Mouse (Mus musculus) CH12.LX (cell line): ENCODE data around the gene Polr2b. TPM values are rescaled to one million over a fixed set of nuclear protein-coding genes. Genes with fewer than 3 reads are reported as not detected.

ENCODE experiments used
- DNase-seq: peaks from one replicate; pipeline ENCODE4 v3.0.0-alpha.2; 2013; ENCODE audit errors: extremely low read depth
- H3K27ac ChIP-seq: 2 replicates; pipeline ENCODE4 v1.5.1; 2012; ENCODE audit warnings: low read depth, mild to moderate bottlenecking, control low read depth, moderate library complexity; ENCODE audit not compliant: insufficient read depth
- H3K27me3 ChIP-seq: replicated peaks from 2 replicates; pipeline ENCODE3; 2012; ENCODE audit warnings: inconsistent platforms
- H3K36me3 ChIP-seq, 2 experiments: replicated peaks in 1 of 2; 2 replicates each; pipeline versions ENCODE3 to v1.6.1; 2012; ENCODE audit warnings: inconsistent platforms in 1 of 2, low read length in 1 of 2, mild to moderate bottlenecking in 1 of 2, mixed read lengths in 1 of 2, moderate library complexity in 1 of 2; ENCODE audit not compliant: control insufficient read depth in 1 of 2, insufficient read depth in 1 of 2
- H3K4me1 ChIP-seq, 2 experiments: 2 replicates each; pipeline ENCODE4 v1.6.1; 2012; ENCODE audit warnings: inconsistent platforms in 1 of 2, moderate library complexity in 1 of 2; ENCODE audit not compliant: insufficient read depth in 2 of 2, control insufficient read depth in 1 of 2
- H3K4me2 ChIP-seq: 2 replicates; pipeline ENCODE4 v1.6.1; 2012; ENCODE audit warnings: low read depth, mild to moderate bottlenecking, control low read depth; ENCODE audit not compliant: poor library complexity, insufficient read depth, severe bottlenecking
- H3K4me3 ChIP-seq, 3 experiments: fragments of 150-350 bp in 1 of 3; sonication (generic) in 1 of 3; replicated peaks in 1 of 3; 2 replicates each; pipeline versions ENCODE3 to v1.5.1; 2011 to 2012; ENCODE audit warnings: low read depth in 2 of 3, low read length in 2 of 3, mild to moderate bottlenecking in 2 of 3, moderate library complexity in 2 of 3, control low read depth in 1 of 3, improper control_type of control experiment in 1 of 3, inconsistent platforms in 1 of 3, mixed read lengths in 1 of 3; ENCODE audit not compliant: poor library complexity in 1 of 3
- H3K79me2 ChIP-seq: replicated peaks from 2 replicates; pipeline ENCODE4 v1.6.1; 2012; ENCODE audit warnings: mild to moderate bottlenecking, moderate library complexity; ENCODE audit not compliant: control insufficient read depth, poor library complexity, insufficient read depth, severe bottlenecking; ENCODE audit errors: extremely low read depth
- H3K9ac ChIP-seq: 2 replicates; pipeline ENCODE4 v1.6.1; 2012; ENCODE audit warnings: low read depth, mild to moderate bottlenecking, control low read depth, moderate library complexity; ENCODE audit not compliant: insufficient read depth
- H3K9me3 ChIP-seq: replicated peaks from 2 replicates; pipeline ENCODE3; 2012; ENCODE audit warnings: low read length, inconsistent platforms, mixed read lengths
- BHLHE40 ChIP-seq: IDR thresholded peaks from 2 replicates; pipeline ENCODE4 v1.6.1; 2011; ENCODE audit warnings: mild to moderate bottlenecking, low read depth, low read length, improper control_type of control experiment
- CHD2 ChIP-seq: IDR thresholded peaks from 2 replicates; pipeline ENCODE4 v1.6.1; 2011; ENCODE audit warnings: low read length, improper control_type of control experiment
- E2F4 ChIP-seq: IDR thresholded peaks from 2 replicates; pipeline ENCODE4 v1.6.1; 2011; ENCODE audit warnings: low read depth, low read length, improper control_type of control experiment; ENCODE audit not compliant: insufficient replicate concordance
- ELF1 ChIP-seq: IDR thresholded peaks from 2 replicates; pipeline ENCODE4 v1.6.1; 2014; ENCODE audit warnings: low read depth, mild to moderate bottlenecking, inconsistent platforms, low read length, improper control_type of control experiment
- EP300 ChIP-seq: IDR thresholded peaks from 2 replicates; pipeline ENCODE4 v1.6.1; 2011; ENCODE audit warnings: low read length, improper control_type of control experiment
- ETS1 ChIP-seq: conservative IDR thresholded peaks from 2 replicates; pipeline ENCODE4 v1.6.1; 2012; ENCODE audit warnings: low read depth, mild to moderate bottlenecking, inconsistent platforms, low read length, improper control_type of control experiment, moderate library complexity
- MAFK ChIP-seq: IDR thresholded peaks from 2 replicates; pipeline ENCODE4 v1.6.1; 2011; ENCODE audit warnings: low read length, improper control_type of control experiment; ENCODE audit not compliant: insufficient replicate concordance
- MAX ChIP-seq: IDR thresholded peaks from 2 replicates; pipeline ENCODE4 v1.6.1; 2011; ENCODE audit warnings: low read length, improper control_type of control experiment
- MAZ ChIP-seq: IDR thresholded peaks from 2 replicates; pipeline ENCODE4 v1.6.1; 2012; ENCODE audit warnings: low read depth, mild to moderate bottlenecking, inconsistent platforms, low read length, improper control_type of control experiment, moderate library complexity
- MEF2A ChIP-seq: IDR thresholded peaks from 2 replicates; pipeline ENCODE4 v1.6.1; 2014; ENCODE audit warnings: low read depth, mild to moderate bottlenecking, inconsistent platforms, low read length, improper control_type of control experiment, borderline replicate concordance
- MYC ChIP-seq: IDR thresholded peaks from 2 replicates; pipeline ENCODE4 v1.6.1; 2011; ENCODE audit warnings: low read depth, mild to moderate bottlenecking, improper control_type of control experiment, low read length
- PAX5 ChIP-seq: IDR thresholded peaks from 2 replicates; pipeline ENCODE4 v1.6.1; 2012; ENCODE audit warnings: low read length, inconsistent platforms, mixed read lengths
- POLR2AphosphoS2 ChIP-seq: IDR thresholded peaks from 2 replicates; pipeline ENCODE4 v1.6.1; 2011; ENCODE audit warnings: low read depth, low read length, improper control_type of control experiment
- RAD21 ChIP-seq: IDR thresholded peaks from 2 replicates; pipeline ENCODE4 v1.6.1; 2011; ENCODE audit warnings: low read depth, mild to moderate bottlenecking, low read length, improper control_type of control experiment, moderate library complexity
- RCOR1 ChIP-seq: conservative IDR thresholded peaks from 2 replicates; pipeline ENCODE4 v1.6.1; 2012; ENCODE audit warnings: low read depth, mild to moderate bottlenecking, inconsistent platforms, low read length, improper control_type of control experiment
- SMC3 ChIP-seq: IDR thresholded peaks from 2 replicates; pipeline ENCODE4 v1.6.1; 2011; ENCODE audit warnings: low read depth, low read length, improper control_type of control experiment
- TCF12 ChIP-seq: IDR thresholded peaks from 2 replicates; pipeline ENCODE4 v1.6.1; 2014; ENCODE audit warnings: low read depth, mild to moderate bottlenecking, inconsistent platforms, low read length, improper control_type of control experiment
- UBTF ChIP-seq: IDR thresholded peaks from 2 replicates; pipeline ENCODE4 v1.6.1; 2012; ENCODE audit warnings: low read depth, mild to moderate bottlenecking, inconsistent platforms, low read length, improper control_type of control experiment, moderate library complexity
- ZMIZ1 ChIP-seq: IDR thresholded peaks from 2 replicates; pipeline ENCODE4 v1.6.1; 2012; ENCODE audit warnings: low read depth, mild to moderate bottlenecking, inconsistent platforms, low read length, improper control_type of control experiment
- dilution Hi-C: fragments of 300-500 bp; cut with MboI; formaldehyde crosslinking; loops from 2 replicates; pipeline ENCODE4 v1.14.3; 2020; ENCODE audit warnings: low sequenced_read_pairs; ENCODE audit not compliant: extremely low pct_unique_long_range_greater_than_20kb, extremely low pct_ligation_motif_present
- in situ Hi-C: fragments of 300-500 bp; cut with MboI; formaldehyde crosslinking; loops from 3 replicates; pipeline ENCODE4 v1.14.3; 2019; ENCODE audit warnings: low sequenced_read_pairs, low pct_ligation_motif_present, low pct_unique_long_range_greater_than_20kb, mixed read lengths
- polyA plus RNA-seq: library from polyadenylated mRNA; unstranded; fragments of >175 nt; gene quantifications from 2 replicates; pipeline ENCODE4 v1.2.1, GENCODE M21; 2012; ENCODE audit warnings: low read depth; ENCODE audit not compliant: insufficient read length
- total RNA-seq, 2 experiments: library from RNA; depleted of rRNA; stranded (reverse); fragments of 300-350 nt in 1 of 2; fragments of >200 nt in 1 of 2; gene quantifications; 2 replicates each; pipeline ENCODE4 v1.2.3; 2012 to 2014

Polr2b gene
- total and polyA plus RNA-seq, 3 experiments: 88.0 to 133 (median 119) TPM

DNA sequence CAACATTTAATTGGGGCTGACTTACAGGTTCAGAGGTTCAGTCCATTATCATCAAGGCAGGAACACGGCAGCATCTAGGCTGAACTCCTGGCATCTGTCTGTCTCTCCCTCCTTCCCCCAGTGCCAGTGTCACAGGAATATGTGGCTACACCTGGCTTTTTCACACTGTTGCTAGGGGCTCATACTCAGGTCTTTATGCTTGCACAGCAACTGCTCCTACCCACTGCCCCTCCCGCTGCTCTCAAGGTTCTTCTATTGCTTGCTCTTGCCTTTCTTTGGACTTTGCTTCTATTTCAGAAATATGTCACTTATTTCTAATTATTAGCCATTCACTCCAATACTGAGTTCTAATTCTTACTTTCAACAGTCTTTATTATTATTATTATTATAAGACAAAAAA, 80.3 kb downstream of the Polr2b start:
- Histone ChIP-seq H3K79me2 (no peaks in the 10 kb centered on the region), H3K36me3 (no peaks in the 10 kb centered on the region), H3K9me3 (no peaks in the 10 kb centered on the region), H3K4me3 (no peak overlapping the region), H3K27ac (no peak overlapping the region), H3K4me2 (no peak overlapping the region), H3K9ac (no peak overlapping the region), H3K27me3 (no peaks in the 10 kb centered on the region), H3K4me1 (peaks cover 18 to 28% of the 10 kb centered on the region in 2 experiments)
- TF ChIP-seq MAFK (no peak), RCOR1 (no peak), MYC (no peak), MAX (no peak), ETS1 (no peak), RAD21 (no peak), EP300 (no peak)
- no peak for DNase-seq
- dilution Hi-C loops (no loop called here), in situ Hi-C loops (no loop called here)

DNA sequence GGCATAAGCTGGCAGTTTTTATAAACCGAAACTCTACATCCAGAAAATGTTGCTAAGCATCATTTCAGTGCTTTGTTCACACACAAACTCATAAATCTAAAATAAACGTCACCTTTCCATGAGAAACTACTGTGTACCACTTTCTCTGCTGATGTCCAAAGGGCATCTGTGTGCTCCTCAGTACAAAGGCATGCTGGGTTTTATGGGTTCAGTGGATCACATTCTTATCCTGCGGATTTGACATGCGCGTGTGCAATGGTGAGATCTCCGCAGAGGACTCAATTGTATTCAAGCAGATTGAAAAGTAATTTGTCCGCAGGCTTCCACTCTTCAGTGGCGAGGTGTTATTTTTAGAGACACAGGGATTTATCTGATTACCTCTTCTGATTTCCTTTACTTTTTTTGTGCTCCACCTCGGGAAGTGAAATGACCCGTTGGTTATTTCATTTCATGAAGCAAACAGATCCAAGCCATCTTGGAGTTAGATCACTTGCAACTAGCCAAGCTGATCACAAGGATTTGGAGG, 83.2 kb downstream of the Polr2b start:
- TF ChIP-seq ZMIZ1: no peak
- TF ChIP-seq CHD2: no peak
- no peak for TF ChIP-seq ETS1
- no peak for TF ChIP-seq SMC3
- TF ChIP-seq E2F4: no peak
- no peak for TF ChIP-seq MAZ
- no peak for TF ChIP-seq POLR2AphosphoS2
- TF ChIP-seq ELF1: no peak
- no peak for TF ChIP-seq PAX5
- TF ChIP-seq TCF12: no peak
- TF ChIP-seq BHLHE40: no peak
- TF ChIP-seq MEF2A: no peak
- no peak for TF ChIP-seq UBTF
- H3K4me1 ChIP-seq: peaks cover 0 to 3% of the 10 kb centered on the region in 2 experiments; a peak in 2 of 4 replicates
- no peak for DNase-seq
- no peaks in the 10 kb centered on the region for H3K9me3 ChIP-seq
- H3K36me3 ChIP-seq: no peaks in the 10 kb centered on the region
- H3K4me3 ChIP-seq: no peak overlapping the region
- no peak overlapping the region for H3K9ac ChIP-seq
- dilution Hi-C loops (no loop called here), in situ Hi-C loops (no loop called here)
- H3K4me2 ChIP-seq: no peak overlapping the region
- no peak overlapping the region for H3K27ac ChIP-seq
- H3K27me3 ChIP-seq: no peaks in the 10 kb centered on the region
- no peaks in the 10 kb centered on the region for H3K79me2 ChIP-seq
